Mouse (Mus musculus) left cerebral cortex, postnatal 4 days (tissue): ENCODE data around the gene Tmem33. TPM values are rescaled to one million over a fixed set of nuclear protein-coding genes. Genes with fewer than 3 reads are reported as not detected.

Experiments used
- DNase-seq: peaks from one replicate; pipeline ENCODE4 v3.0.0-alpha.2; 2022
- intact Hi-C: fragments of 180-260 bp; cut with DNase I; formaldehyde crosslinking; loops from one replicate; pipeline ENCODE4 v1.15.1; 2025
- total RNA-seq, 2 experiments: library from RNA; stranded (reverse); gene quantifications; 2 replicates each; pipeline ENCODE4 v1.2.3; 2021

The Tmem33 gene
- total RNA-seq, 2 experiments from 2014 or later, result 60.6 to 66.2 TPM

GRCm38 (mm10) chr5:67311811-67312521 is 51.6 kb downstream of the Tmem33 start:
- DNase-seq, result no peak
- intact Hi-C loops, result no loop called here

GRCm38 (mm10) chr5:67312522-67312851 is 52.1 kb downstream of the Tmem33 start:
- intact Hi-C loops, result no loop called here
- no peak for DNase-seq

- no peak for DNase-seq
- intact Hi-C loops, result no loop called here
These were observed 61.4 kb downstream of the Tmem33 start for GRCm38 (mm10) chr5:67321656-67322268.

GRCm38 (mm10) chr5:67324032-67324431 is 63.7 kb downstream of the Tmem33 start:
- intact Hi-C loops, result no loop called here
- DNase-seq, result no peak

GRCm38 (mm10) chr5:67340811-67341210 is 80.4 kb downstream of the Tmem33 start:
- intact Hi-C loops, result no loop called here

More at GRCm38 (mm10) chr5:67340811-67341210, 80.4 kb downstream of the Tmem33 start:
- DNase-seq, result no peak

Other genes starting within 250 kb of the Tmem33 start
- not detected for gene Phox2b, start 161.3 kb upstream of the Tmem33 start, total RNA-seq
- 100 to 1,000 TPM; 139 to 149 TPM for gene Slc30a9, start 46.4 kb downstream of the Tmem33 start, total RNA-seq
- 10 to 100 TPM; 14.0 to 14.8 TPM for gene Bend4, start 167.7 kb downstream of the Tmem33 start, total RNA-seq